Mouse (Mus musculus) layer of hippocampus, adult 18-20 months (tissue): ENCODE measurements around the gene Pigp. TPM values are rescaled to one million over a fixed set of nuclear protein-coding genes. Genes with fewer than 3 reads are reported as not detected.
"Not testable (repeated sequence)": the region's sequence is repeated elsewhere in the genome, so short reads cannot be mapped to it uniquely, and the experiment has no call there.

Source experiments
- DNase-seq, 2 experiments: peaks; one replicate each; pipeline ENCODE4 v3.0.0; 2022; ENCODE audit warnings: low spot score in 2 of 2
- total RNA-seq, 2 experiments: library from RNA; stranded (reverse); gene quantifications; 2 replicates each; pipeline ENCODE4 v1.2.3; 2021

The Pigp gene
- total RNA-seq, 2 experiments from 2014 or later = 35.5 to 40.7 TPM

- DNase-seq = no peak
Observed at GRCm38 (mm10) chr16:94360578-94361350, 10.9 kb downstream of the Pigp start.

- DNase-seq = no peak
Observed at GRCm38 (mm10) chr16:94358091-94358490, 13.6 kb downstream of the Pigp start.

GRCm38 (mm10) chr16:94356776-94357494 is 14.7 kb downstream of the Pigp start:
- no peak for DNase-seq

DNA sequence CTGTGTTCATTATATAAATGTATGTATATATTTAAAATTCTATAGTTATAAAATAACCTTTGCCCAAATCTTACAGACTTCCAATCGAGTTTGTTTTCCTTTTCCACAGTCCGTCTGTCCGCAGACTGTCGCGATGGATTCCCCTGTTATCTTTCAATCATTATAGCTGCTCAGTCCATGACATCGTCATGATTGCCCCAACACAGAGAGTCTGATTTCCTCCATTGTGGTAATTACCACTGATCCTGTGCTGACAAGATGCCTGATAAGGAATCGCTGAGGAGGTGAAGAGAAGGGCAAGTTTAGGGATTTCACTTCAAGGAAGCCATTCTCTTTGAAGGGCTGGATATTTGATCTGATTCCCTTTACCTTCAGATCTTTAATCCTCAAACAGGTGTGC is 15.6 kb downstream of the Pigp start:
- DNase-seq = no peak

GRCm38 (mm10) chr16:94354450-94354849 is 17.2 kb downstream of the Pigp start:
- DNase-seq = peak in 1 of 2 experiments; percentile 64

GRCm38 (mm10) chr16:94350287-94350677 is 21.4 kb downstream of the Pigp start:
- DNase-seq = no peak

- peak in 1 of 2 experiments; percentile 29 for DNase-seq
Observed at GRCm38 (mm10) chr16:94349588-94350286, 21.9 kb downstream of the Pigp start.

DNA sequence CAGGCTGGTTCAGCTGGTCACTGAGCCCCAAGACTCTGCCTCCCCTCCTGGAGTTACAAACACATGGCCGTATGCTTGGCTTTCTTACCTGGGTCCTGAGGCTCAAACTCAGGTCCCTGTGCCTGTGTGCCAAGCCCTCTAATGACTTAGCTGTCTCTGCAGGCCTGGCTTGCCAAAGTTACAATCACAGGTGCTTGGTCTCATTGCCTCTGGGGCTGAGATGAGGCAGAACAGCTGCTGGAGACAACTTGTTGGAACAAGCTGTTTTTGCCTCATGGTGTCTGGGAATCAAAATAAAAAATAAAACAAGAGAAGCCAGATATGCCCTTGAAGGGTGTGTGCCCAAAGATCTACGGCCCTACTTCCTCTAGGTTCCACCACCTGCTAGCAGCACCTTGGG is 22.9 kb downstream of the Pigp start:
- no peak for DNase-seq

DNA sequence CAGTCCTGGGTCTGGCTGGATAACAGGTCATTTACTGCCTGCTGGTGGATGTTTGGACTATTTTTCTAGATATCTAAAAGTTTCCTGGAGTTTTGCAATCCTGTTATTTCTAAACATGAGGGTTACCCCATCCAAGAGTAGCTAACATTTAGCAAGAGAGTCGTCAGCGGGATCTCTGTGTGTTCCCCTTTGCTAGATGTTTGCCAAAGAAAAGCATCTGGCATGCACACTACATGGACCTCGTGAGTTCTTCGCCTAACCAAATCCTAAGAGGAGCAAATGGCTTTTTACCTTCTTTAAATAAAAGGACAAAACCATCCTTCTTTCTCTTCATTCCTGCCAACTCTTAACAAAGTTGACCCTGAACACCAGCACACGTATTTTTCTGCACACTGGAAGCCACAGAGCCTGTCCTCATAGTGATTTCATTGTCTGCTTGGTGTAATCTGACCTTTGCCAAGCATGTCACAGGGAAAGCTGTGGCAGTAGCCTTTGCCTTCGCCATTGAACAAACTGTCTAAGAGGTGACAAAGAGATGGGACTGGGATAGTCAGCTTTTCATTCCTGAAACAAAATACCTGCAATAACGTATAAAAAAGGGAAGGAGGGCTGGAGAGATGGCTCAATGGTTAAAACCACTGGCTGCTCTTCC is 24.4 kb downstream of the Pigp start:
- no peak for DNase-seq

GRCm38 (mm10) chr16:94345733-94346132 is 25.9 kb downstream of the Pigp start:
- no peak for DNase-seq

DNA sequence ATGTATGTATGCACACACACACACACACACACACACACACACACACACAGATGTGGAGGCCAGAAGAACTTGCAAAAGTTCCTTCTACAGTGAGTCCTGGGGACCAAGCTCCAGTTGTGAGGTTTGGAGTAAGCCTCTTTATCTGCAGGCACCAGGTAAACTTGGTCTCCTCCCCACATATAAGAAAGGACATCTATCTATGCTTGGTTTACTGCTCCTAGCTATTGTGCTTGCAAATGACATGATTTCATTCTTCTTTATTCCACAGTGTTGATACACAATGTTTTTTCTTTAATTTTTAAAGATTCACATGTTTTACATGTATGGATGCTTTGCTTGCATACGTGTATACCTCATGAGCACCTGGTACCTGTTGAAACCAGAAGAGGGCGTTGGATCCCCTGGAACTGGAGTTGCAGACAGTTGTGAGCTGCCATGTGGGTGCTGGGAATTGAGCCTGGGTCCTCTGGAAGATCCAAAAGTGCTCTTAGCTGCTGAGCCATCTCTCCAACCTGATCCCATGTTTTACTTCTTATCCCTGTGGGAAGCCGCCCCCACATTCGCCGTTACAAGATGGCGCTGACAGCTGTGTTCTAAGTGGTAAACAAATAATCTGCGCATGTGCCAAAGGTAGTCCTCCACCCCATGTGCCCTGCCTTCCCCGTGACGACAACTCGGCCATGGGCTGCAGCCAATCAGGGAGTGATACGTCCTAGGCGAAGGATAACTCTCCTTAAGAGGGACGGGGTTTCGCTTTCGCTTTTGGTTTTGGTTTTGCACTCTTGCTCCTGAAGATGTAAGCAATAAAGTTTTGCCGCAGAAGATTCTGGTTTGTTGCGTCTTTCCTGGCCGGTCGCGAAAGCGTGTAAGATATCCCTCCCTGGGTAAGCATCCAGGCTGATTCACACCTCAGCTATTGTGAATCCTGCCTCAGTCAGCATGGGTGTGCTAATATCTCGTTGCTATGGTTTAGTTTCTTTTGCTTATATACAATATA is 32.2 kb downstream of the Pigp start:
- not testable (repeated sequence) for DNase-seq

- DNase-seq = no peak
Observed at GRCm38 (mm10) chr16:94335656-94336055, 36.0 kb downstream of the Pigp start.

DNA sequence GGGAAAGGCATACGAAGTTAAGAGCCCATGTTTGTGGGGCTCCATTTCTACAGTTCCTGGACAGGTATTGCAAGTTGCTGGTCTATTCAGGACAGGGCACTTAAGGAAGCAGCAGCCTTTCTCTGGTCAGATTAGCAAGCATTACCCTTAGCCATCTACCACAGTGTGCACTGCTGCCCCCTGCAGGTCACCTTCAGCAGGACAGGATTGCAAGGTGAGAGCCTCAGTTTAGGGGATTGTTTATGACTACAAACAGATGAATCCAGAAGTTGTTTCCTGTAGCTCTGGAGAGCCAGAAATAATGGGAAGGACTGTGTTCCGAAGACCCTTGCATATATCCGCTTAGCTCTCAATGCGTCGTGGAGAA is 39.8 kb downstream of the Pigp start:
- peak in 1 of 2 experiments; percentile 63 for DNase-seq

DNA sequence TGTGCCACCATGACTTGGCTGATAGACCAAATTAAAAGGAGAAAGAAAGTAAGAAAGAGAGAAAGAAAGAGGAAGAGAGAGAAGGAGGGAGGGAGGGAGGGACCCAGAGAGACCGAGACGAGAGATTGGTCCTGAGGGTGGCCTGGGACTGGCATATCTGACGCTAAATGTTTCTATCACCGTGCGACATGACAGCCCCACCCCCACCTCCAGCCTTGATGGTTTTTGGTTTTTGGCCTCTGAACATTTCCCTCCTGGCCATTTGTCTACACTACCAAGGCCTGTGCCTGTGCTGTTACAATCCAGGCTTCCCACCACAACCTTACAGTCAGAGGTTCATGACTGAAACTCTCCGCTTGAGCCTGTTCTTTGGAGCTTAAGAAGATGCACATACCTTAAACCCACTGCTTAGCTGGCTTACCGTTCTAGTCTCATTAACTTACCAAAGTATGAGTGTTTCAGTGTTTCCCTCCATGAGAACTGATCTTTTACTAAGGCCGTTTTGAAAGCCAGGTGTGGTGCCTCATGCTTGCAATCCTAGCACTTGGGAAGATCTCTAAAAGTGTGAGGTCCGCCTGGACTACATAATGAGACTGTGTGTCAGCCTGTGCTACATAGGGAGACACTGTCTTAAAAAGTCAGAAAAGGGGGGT is 40.3 kb downstream of the Pigp start:
- no peak for DNase-seq

DNA sequence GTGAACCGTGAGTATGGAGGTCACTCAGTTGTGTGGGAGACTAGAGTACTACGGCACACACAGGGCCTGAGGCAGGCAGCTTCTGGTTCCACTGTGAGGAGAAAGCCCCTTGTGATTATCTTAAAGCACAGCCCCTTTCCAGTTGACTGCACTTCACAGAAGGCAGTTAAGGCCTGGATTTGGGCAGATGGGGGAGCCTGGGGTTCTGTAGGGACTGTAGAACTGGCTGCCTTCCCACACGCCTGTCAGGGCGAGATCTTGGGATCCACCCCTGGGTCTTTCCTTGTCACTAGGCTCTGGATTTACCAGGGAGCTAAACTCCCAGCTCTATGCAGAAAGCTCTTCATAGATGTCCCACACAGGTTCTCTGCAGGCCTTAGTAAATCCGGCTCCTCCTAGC is 41.2 kb downstream of the Pigp start:
- DNase-seq = no peak

DNA sequence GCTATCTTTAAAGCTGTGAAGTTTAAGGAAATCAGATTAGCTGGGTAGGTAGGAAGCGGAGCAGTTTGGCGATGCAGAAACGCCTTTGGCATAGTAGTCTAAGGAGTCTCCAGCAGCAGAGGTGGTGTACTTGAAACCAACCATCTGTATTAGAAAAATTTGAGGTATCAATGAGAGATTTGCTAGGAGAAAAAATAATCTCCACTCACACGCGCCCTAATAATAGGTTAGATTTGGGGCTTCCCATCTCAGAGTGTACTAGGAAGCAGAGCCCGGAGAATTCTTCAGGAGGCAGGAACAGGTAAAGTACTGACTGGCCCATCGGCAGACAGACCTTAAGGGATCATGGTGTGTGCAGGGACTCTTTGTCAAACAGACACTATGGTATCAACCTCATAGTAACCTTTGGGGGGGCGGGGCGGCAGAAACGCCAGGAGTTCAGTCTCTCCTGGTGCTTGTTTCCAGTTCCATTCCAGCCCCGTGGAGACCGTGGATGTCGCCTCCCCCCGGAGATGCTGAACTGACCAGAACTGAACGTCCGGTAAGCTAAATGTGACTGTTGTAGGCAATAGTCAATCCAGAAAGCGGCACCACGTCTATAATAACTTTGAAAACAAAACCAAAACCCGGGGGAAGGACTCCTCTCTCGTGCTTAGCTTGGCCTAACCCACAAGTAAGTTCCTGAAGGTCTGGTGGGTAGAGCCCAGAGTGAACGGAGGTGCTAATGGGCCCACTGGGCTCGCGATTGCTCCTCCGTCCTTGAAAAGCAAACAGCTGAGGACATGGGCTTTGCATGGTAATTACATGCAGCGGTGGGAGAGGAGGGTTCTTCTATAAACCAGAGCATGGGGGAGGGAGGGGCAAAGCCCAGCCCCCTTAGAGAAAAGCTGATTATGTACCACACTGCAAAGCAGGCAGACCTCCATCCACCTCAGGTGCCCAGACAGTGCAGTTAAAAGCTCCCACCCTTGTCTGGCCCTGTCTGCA is 42.5 kb downstream of the Pigp start:
- DNase-seq = no peak

DNA sequence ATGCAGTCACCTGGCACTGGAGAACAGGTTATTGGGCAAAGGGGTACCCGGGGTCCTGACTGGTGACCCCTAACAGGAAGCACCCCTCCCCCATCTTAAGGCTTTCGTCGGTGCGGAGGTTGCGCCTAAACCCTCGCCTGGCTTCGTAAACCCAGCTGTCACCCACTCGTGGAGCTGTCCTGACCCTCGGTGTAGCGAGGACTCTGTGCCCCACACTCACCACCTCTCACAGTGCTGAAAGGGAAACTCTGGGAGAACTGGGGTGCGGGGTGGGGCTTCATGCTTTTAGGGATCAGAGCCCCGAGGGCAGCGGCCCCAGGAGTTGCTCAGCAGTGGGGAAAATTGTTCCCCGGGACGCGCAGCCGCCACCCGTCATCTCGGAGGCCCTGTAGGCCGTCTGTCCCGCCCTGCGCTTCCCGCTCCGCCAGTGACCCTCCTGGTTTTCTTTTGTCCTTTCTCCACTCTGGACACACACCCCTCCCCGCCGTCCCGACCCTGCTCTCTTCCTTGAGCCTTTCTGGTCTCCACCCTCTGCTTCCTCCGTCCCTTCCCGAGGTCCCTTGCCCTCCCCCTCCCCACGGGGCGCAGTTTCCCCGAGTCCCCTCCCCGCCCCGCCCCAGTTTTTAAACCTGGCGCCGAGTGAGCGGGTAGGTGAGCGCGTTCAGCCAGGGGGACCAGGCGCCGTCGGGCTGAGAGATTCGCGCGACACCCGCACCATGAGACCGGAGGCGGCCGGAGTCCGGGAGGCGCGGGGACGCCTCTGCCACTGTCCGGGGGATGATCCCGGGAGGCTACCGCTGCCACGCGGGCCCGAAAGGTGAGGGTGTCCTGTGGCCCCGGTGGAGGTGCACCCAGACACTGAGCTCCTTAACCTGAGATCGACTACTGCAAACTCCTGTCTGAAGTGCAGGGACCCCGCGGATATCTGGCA is 43.6 kb downstream of the Pigp start, which contains the start of gene Ripply3:
Gene Ripply3 (plus strand): TSS at position 640 of the 931 bp plus-strand sequence.
- no peak for DNase-seq
